ENCODE assay signal across 24 mouse cellular contexts in the genomic region with DNA sequence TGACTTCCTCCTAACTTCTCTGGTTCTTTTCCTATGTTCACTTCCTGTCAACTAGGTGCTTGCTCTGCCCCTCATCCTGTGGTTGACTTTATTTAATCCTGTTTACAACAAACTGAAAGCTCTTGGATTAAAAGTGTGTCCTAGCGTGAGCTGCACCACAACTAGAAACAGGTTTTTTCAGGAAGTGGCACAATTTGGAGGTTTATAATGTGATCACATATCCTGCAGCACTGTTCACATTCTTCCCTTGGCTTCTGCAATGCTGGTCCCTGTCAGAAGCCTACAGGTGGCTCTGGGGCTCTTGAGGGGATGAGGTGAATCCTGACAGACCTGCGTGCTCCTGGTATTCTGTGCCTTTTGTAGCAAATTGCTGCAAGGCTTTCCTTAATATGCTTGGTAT. TPM values are rescaled to one million over a fixed set of nuclear protein-coding genes. Genes with fewer than 3 reads are reported as not detected.
DNase-seq lines count a peak whose midpoint lies in the region; ATAC-seq and TF ChIP-seq lines count a peak whose summit lies in the region.
"Had no signal": no experiment of that assay in that cellular context is flagged by ENCODE, and none has a peak within 500 bp of the region (broad histone marks: within the 10 kb centered on the region; RNA-seq: fewer than 3 reads in every experiment).

No protein-coding gene starts in this region.

- no peak for DNase-seq in layer of hippocampus, adult 2 months (ENCODE audit: low spot score in 2 of 2)
- DNase-seq in layer of hippocampus, postnatal 25 days (ENCODE audit: extremely low spot score in 1 of 2, low spot score in 1 of 2), result no peak
- no peak for DNase-seq in testis, postnatal 10 days (ENCODE audit: low spot score)
- DNase-seq in neural tube, embryonic 10.5 days (ENCODE audit: extremely low spot score, low spot score), result no peak
- no peak for DNase-seq in gastrocnemius, postnatal 4 days (ENCODE audit: low spot score in 2 of 2)
- DNase-seq: adrenal gland, postnatal 10 days; adrenal gland, postnatal 25 days; cerebellum, adult 11 months; cerebellum, adult 18-20 months; cerebellum, adult 8-10 months; cerebellum, adult 9-11 months; cerebellum, postnatal 14 days; cerebellum, postnatal 36 days had no signal

- no peak for TF ChIP-seq CTCF in layer of hippocampus, adult 2 months (conservative IDR thresholded peaks at IDR 0.05)

- peak; percentile 75 for ATAC-seq in granulocyte monocyte progenitor cell, adult 5-6 weeks (replicated peaks; ENCODE audit: poor library complexity, severe bottlenecking)
- peak; percentile 77 for ATAC-seq in megakaryocyte, adult 5-6 weeks (ENCODE audit: poor library complexity, severe bottlenecking)
- ATAC-seq: forebrain, embryonic 14.5 days; forebrain, embryonic 16.5 days had no signal

- H3K4me3 ChIP-seq in layer of hippocampus, adult 2 months, result no peak overlapping the region
- H3K4me3 ChIP-seq: embryonic facial prominence, embryonic 10.5 days; embryonic facial prominence, embryonic 12.5 days; forebrain, embryonic 12.5 days had no signal

- 0 out of 2 replicates have a peak overlapping the region, but pooled peaks have one; percentile 83 for H3K27ac ChIP-seq in layer of hippocampus, adult 2 months
- H3K27ac ChIP-seq: embryonic facial prominence, embryonic 10.5 days; embryonic facial prominence, embryonic 12.5 days; forebrain, embryonic 12.5 days had no signal

RNA-seq across cellular contexts. Expression of a gene that starts 40.1 kb away (rescaled TPM):
- 1 to 10 TPM; 4.7 to 5.4 TPM for total RNA-seq in layer of hippocampus, adult 2 months (2021)
- 1 to 10 TPM; 4.6 to 5.8 TPM for total RNA-seq in layer of hippocampus, postnatal 25 days (2021)
- 0.73 and 1.9 TPM in 2 replicates for total RNA-seq in granulocyte monocyte progenitor cell, adult 5-6 weeks (2014; fragmentation: Nextera tagmentation)
- total RNA-seq in granulocyte monocyte progenitor cell, adult 5-6 weeks (2017), result not detected in 2 replicates
- total RNA-seq in megakaryocyte, adult 5-6 weeks (2015), result 0.13 TPM in 1 of 2 replicates, not detected in the other
- not detected in 2 replicates for total RNA-seq in megakaryocyte, adult 5-6 weeks (2017)
- total RNA-seq in gastrocnemius, postnatal 4 days (2021), result under 1 TPM in 1 of 2 experiments, not detected in 1; 0.44 TPM
- total RNA-seq: adrenal gland, adult 2 months had no signal

RNA-seq across cellular contexts. Expression of a gene that starts 46.5 kb away (rescaled TPM):
- total RNA-seq in layer of hippocampus, adult 2 months (2021), result not detected
- not detected for total RNA-seq in layer of hippocampus, postnatal 25 days (2021)
- total RNA-seq in granulocyte monocyte progenitor cell, adult 5-6 weeks (2014; fragmentation: Nextera tagmentation), result not detected in 2 replicates
- not detected in 2 replicates for total RNA-seq in granulocyte monocyte progenitor cell, adult 5-6 weeks (2017)
- not detected in 2 replicates for total RNA-seq in megakaryocyte, adult 5-6 weeks (2015)
- not detected in 2 replicates for total RNA-seq in megakaryocyte, adult 5-6 weeks (2017)
- total RNA-seq in gastrocnemius, postnatal 4 days (2021), result under 1 TPM in 1 of 2 experiments, not detected in 1; 0.34 TPM
- total RNA-seq: adrenal gland, adult 2 months; adrenal gland, postnatal 10 days; adrenal gland, postnatal 25 days; adrenal gland, postnatal 4 days; ES-E14; MEL had no signal
